Mouse (Mus musculus): Measurements from ENCODE around the gene Mgme1. TPM values are rescaled to one million over a fixed set of nuclear protein-coding genes. Genes with fewer than 3 reads are reported as not detected.

Gene Mgme1
- polyA plus RNA-seq, 1 experiment from 2014 or later = 8.4 TPM

DNA sequence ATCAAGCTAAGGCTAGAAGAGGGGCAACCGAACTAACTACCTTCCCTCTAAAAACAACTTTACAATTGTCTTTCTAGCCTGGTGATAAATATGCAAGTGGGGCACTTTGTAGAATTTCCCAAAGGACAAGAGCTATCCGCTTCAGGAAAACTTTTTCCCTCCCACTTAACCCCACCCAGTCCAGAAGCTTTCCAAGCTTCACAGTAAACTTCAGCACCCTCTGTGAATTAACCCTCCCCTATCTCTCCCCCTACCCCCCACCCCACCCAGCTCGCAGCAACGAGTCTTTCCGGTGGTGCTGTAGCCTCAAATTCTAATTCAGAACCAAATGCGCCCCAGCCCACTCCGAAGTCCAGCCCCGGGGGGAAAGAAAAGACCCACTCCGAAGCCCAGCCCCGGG, 59.0 kb downstream of the Mgme1 start:
- Histone ChIP-seq H3K36me3 (ENCODE audit: control insufficient read depth, insufficient read depth, low read length) (no peaks in the 10 kb centered on the region), H3K9me3 (ENCODE audit: control insufficient read depth, low read length) (no peaks in the 10 kb centered on the region), H3K9ac (ENCODE audit: low read length) (no peak overlapping the region), H3K4me2 (replicated peaks; ENCODE audit: low read depth) (peak overlapping the region; percentile 98), H3K4me3 (ENCODE audit: low read depth, low read length) (no peak overlapping the region), H3K27me3 (ENCODE audit: control insufficient read depth, insufficient read depth, low read length) (no peaks in the 10 kb centered on the region), H3K27ac (replicated peaks) (no peak overlapping the region), H3K4me1 (replicated peaks; ENCODE audit: control insufficient read depth, insufficient read depth) (peaks cover 4% of the 10 kb centered on the region; the same call in 1 of the 2 replicates)
- ATAC-seq (ENCODE audit: low FRiP score, low TSS enrichment) (no peak), DNase-seq (ENCODE audit: low spot score) (no peak)
- 6% methylated on average over 8 of the region's 10 CpGs for WGBS
- no peak for TF ChIP-seq CTCF (IDR thresholded peaks at IDR 0.05; ENCODE audit: low read depth)
- TF ChIP-seq EP300 (optimal IDR thresholded peaks at IDR 0.05) = no peak

DNA sequence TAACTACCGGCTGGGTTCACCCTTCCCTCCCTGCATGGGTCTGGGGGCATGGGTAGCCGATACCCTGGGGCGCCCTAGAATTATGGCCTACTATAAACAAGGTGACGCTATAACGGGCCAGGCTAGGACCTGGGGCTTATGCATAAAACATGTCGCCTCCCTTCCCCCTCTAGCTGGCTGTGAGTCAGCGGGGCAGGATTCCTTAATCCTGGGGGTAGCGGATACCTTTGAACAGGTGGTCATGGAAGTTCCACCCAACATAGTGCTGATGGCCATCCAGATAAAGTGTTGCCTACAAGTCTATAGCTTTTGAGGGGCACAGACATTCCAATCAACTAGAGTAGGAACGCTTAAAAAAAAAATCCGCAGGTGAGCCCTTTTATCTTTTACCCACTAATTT, 59.5 kb downstream of the Mgme1 start:
- peak overlapping the region; percentile 98 for H3K4me2 ChIP-seq (replicated peaks; ENCODE audit: low read depth)
- no peak for ATAC-seq (ENCODE audit: low FRiP score, low TSS enrichment)
- no peak overlapping the region for H3K9ac ChIP-seq (ENCODE audit: low read length)
- 7% methylated on average over 10 of the region's 10 CpGs for WGBS
- H3K4me3 ChIP-seq (ENCODE audit: low read depth, low read length) = peak overlapping the region; percentile 59
- H3K9me3 ChIP-seq (ENCODE audit: control insufficient read depth, low read length) = no peaks in the 10 kb centered on the region
- H3K27ac ChIP-seq (replicated peaks) = no peak overlapping the region
- H3K27me3 ChIP-seq (ENCODE audit: control insufficient read depth, insufficient read depth, low read length) = no peaks in the 10 kb centered on the region
- no peaks in the 10 kb centered on the region for H3K36me3 ChIP-seq (ENCODE audit: control insufficient read depth, insufficient read depth, low read length)
- DNase-seq (ENCODE audit: low spot score) = peak; percentile 24
- H3K4me1 ChIP-seq (replicated peaks; ENCODE audit: control insufficient read depth, insufficient read depth) = peaks cover 4% of the 10 kb centered on the region; the same call in 1 of the 2 replicates
- TF ChIP-seq EP300 (optimal IDR thresholded peaks at IDR 0.05) (no peak), CTCF (IDR thresholded peaks at IDR 0.05; ENCODE audit: low read depth) (no peak)

DNA sequence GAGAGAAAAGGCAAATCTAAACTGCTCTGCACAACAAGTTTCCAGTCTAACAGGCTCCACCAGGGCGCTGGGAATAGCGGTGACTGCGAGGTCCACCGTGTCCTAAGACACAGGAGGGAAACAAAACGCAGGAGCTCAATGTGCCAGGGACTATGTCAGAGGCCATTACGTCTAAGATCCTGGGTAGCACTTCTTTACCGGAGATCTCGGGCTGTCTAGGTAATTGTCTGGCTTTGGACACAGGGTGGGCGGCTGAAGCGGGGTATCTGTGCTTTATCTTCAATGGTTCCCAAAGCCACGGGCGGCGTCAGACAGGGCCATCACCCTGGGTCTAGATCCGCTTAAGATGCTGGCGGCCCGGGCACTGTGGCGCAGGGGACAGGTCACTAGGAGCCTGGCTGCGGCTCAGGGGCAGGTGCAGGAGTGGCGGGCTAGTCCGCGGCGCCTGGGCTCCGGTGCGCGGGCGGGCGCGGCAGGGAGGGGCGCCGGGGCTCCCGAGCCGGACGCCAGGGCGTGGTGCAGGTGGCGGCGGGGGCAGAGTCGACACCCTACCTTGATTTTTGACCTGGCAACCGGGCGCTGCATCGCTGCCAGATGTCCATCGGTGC, 60.0 kb downstream of the Mgme1 start:
- no peaks in the 10 kb centered on the region for H3K27me3 ChIP-seq (ENCODE audit: control insufficient read depth, insufficient read depth, low read length)
- WGBS = 1% methylated on average over 36 of the region's 41 CpGs
- H3K9me3 ChIP-seq (ENCODE audit: control insufficient read depth, low read length) = no peaks in the 10 kb centered on the region
- DNase-seq (ENCODE audit: low spot score) = peak; percentile 78
- peak; percentile 78 for ATAC-seq (ENCODE audit: low FRiP score, low TSS enrichment)
- H3K4me3 ChIP-seq (ENCODE audit: low read depth, low read length) = peak overlapping the region; percentile 59
- H3K9ac ChIP-seq (ENCODE audit: low read length) = peak overlapping the region; percentile 63
- TF ChIP-seq EP300 (optimal IDR thresholded peaks at IDR 0.05) (no peak), CTCF (IDR thresholded peaks at IDR 0.05; ENCODE audit: low read depth) (no peak)
- no peaks in the 10 kb centered on the region for H3K36me3 ChIP-seq (ENCODE audit: control insufficient read depth, insufficient read depth, low read length)
- peaks cover 4% of the 10 kb centered on the region; the same call in 1 of the 2 replicates for H3K4me1 ChIP-seq (replicated peaks; ENCODE audit: control insufficient read depth, insufficient read depth)
- H3K27ac ChIP-seq (replicated peaks) = peak overlapping the region; percentile 76; the same call in 1 of the 2 replicates
- H3K4me2 ChIP-seq (replicated peaks; ENCODE audit: low read depth) = peak overlapping the region; percentile 98

Other genes starting within 250 kb of the Mgme1 start
- not detected in 2 replicates for gene Banf2, start 237.6 kb upstream of the Mgme1 start, polyA plus RNA-seq (2015; fragmentation: Nextera tagmentation; extraction: Ambion mirVana)
- gene Snx5, start 243 bp downstream of the Mgme1 start, polyA plus RNA-seq (2015; fragmentation: Nextera tagmentation; extraction: Ambion mirVana) = 63.5 and 64.0 TPM in 2 replicates
- gene Ovol2, start 61.5 kb downstream of the Mgme1 start, polyA plus RNA-seq (2015; fragmentation: Nextera tagmentation; extraction: Ambion mirVana) = 9.8 and 11.9 TPM in 2 replicates
- gene Kat14, start 98.3 kb downstream of the Mgme1 start, polyA plus RNA-seq (2015; fragmentation: Nextera tagmentation; extraction: Ambion mirVana) = 20.9 and 21.4 TPM in 2 replicates
- 2.4 and 2.5 TPM in 2 replicates for gene Pet117, start 98.3 kb downstream of the Mgme1 start, polyA plus RNA-seq (2015; fragmentation: Nextera tagmentation; extraction: Ambion mirVana)